Mouse (Mus musculus) liver, postnatal 0 days (tissue): ENCODE results near the gene Atf3.

Experiments used
- CTCF ChIP-seq: sonication (generic); IDR thresholded peaks from 2 replicates; pipeline ENCODE4 v1.5.1; 2016; ENCODE audit warnings: antibody characterized with exemption, low read depth
- EP300 ChIP-seq: IDR thresholded peaks from 2 replicates; pipeline ENCODE4 v1.6.1; 2016; ENCODE audit warnings: antibody characterized with exemption, low read depth, mild to moderate bottlenecking

DNA sequence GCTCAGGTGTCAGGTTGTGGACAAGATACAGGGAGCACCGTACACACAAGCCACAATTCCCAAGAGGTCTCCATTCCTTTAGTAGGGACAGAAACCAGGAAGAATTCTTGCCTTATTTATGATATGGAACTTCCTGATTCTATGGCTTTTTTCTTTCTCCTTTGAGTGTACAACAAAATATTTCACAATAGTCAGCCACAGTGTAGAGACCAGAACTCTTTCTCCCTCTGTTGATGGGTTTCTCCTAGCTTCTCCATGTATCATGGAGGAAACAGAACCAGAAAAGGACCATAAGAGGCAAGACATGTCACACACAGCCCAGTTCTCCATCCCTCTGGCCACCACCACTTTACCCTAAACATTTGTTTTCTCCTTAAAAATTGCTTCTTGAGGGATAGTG lies 23.7 kb upstream of the Atf3 start:
- TF ChIP-seq CTCF, result no peak
- no peak for TF ChIP-seq EP300
